Comparison of ENCODE assay signal across 8 mouse cellular contexts in genomic region chr11:101552476-101553300, GRCm38 (mm10). TPM values are rescaled to one million over a fixed set of nuclear protein-coding genes. Genes with fewer than 3 reads are reported as not detected.
DNase-seq lines count a peak whose midpoint lies in the region; ATAC-seq lines count a peak whose summit lies in the region.

No protein-coding gene starts in this region.

- H3K4me2 ChIP-seq in hindbrain, embryonic 12.5 days (replicated peaks), result peak overlapping the region; percentile 66

- peak; percentile 98 for ATAC-seq in hindbrain, embryonic 12.5 days (ENCODE audit: low FRiP score)

- WGBS in hindbrain, embryonic 12.5 days, result under 1% methylated on average over 37 of the region's 37 CpGs

- H3K4me1 ChIP-seq in hindbrain, embryonic 12.5 days, result peaks cover 22% of the 10 kb centered on the region

- H3K9ac ChIP-seq in hindbrain, embryonic 12.5 days, result peak overlapping the region; percentile 82

- peaks cover 9% of the 10 kb centered on the region; the same call in 1 of the 2 replicates for H3K36me3 ChIP-seq in hindbrain, embryonic 12.5 days

- peak overlapping the region; percentile 93 for H3K27ac ChIP-seq in hindbrain, embryonic 12.5 days

- H3K27me3 ChIP-seq in hindbrain, embryonic 12.5 days, result no peaks in the 10 kb centered on the region

- peak; percentile 98 for DNase-seq in NIH3T3 (ENCODE audit: low read depth)
- peak; percentile 99 for DNase-seq in cerebellum, adult 9-11 months
- DNase-seq in frontal cortex, adult 2 months (ENCODE audit: extremely low spot score in 1 of 2, low spot score in 1 of 2), result peak; percentile 100
- DNase-seq in layer of hippocampus, postnatal 14 days (ENCODE audit: low spot score in 2 of 2), result peak; percentile 99 to 100
- peak; percentile 94 for DNase-seq in lung, postnatal 14 days
- peak; percentile 100 for DNase-seq in retina, postnatal 1 day
- DNase-seq in urinary bladder, adult 2 months (ENCODE audit: low spot score), result peak; percentile 81

- H3K9me3 ChIP-seq in hindbrain, embryonic 12.5 days (replicated peaks), result no peaks in the 10 kb centered on the region

- peak overlapping the region; percentile 56 for H3K4me3 ChIP-seq in hindbrain, embryonic 12.5 days

RNA-seq across cellular contexts. Expression of gene Nbr1, which starts 0.7 kb away (rescaled TPM):
- polyA plus RNA-seq in frontal cortex, adult 2 months (2012; rRNA removed), result 114 and 124 TPM in 2 replicates
- polyA plus RNA-seq in hindbrain, embryonic 12.5 days (2016; fragmentation: Nextera tagmentation; extraction: Ambion mirVana), result 122 and 128 TPM in 2 replicates
- total RNA-seq in layer of hippocampus, postnatal 14 days (2021), result 100 to 1,000 TPM; 122 to 177 TPM
- polyA plus RNA-seq in urinary bladder, adult 2 months (2012; rRNA removed), result 85.6 and 91.1 TPM in 2 replicates

RNA-seq across cellular contexts. Expression of gene Brca1, which starts 0.9 kb away (rescaled TPM):
- 0.99 and 1.0 TPM in 2 replicates for polyA plus RNA-seq in frontal cortex, adult 2 months (2012; rRNA removed)
- 11.2 and 12.1 TPM in 2 replicates for polyA plus RNA-seq in hindbrain, embryonic 12.5 days (2016; fragmentation: Nextera tagmentation; extraction: Ambion mirVana)
- 1 to 10 TPM; 1.3 to 3.2 TPM for total RNA-seq in layer of hippocampus, postnatal 14 days (2021)
- 0.43 and 0.59 TPM in 2 replicates for polyA plus RNA-seq in urinary bladder, adult 2 months (2012; rRNA removed)

RNA-seq across cellular contexts. Expression of gene Tmem106a, which starts 29.4 kb away (rescaled TPM):
- 4.2 and 4.8 TPM in 2 replicates for polyA plus RNA-seq in frontal cortex, adult 2 months (2012; rRNA removed)
- 3.9 and 4.9 TPM in 2 replicates for polyA plus RNA-seq in hindbrain, embryonic 12.5 days (2016; fragmentation: Nextera tagmentation; extraction: Ambion mirVana)
- 1 to 10 TPM; 2.0 to 4.1 TPM for total RNA-seq in layer of hippocampus, postnatal 14 days (2021)
- polyA plus RNA-seq in urinary bladder, adult 2 months (2012; rRNA removed), result 31.8 and 34.3 TPM in 2 replicates

RNA-seq across cellular contexts. Expression of gene Gm11634, which starts 46.4 kb away (rescaled TPM):
- not detected in 2 replicates for polyA plus RNA-seq in frontal cortex, adult 2 months (2012; rRNA removed)
- polyA plus RNA-seq in hindbrain, embryonic 12.5 days (2016; fragmentation: Nextera tagmentation; extraction: Ambion mirVana), result not detected in 2 replicates
- total RNA-seq in layer of hippocampus, postnatal 14 days (2021), result not detected
- polyA plus RNA-seq in urinary bladder, adult 2 months (2012; rRNA removed), result not detected in 2 replicates

Comparison
In these comparisons a context has a peak if more than half of its experiments do, and no peak if none do; other contexts are left out.
1. Peak in every context shown above with its lines: DNase-seq, ATAC-seq, H3K4me3 ChIP-seq and H3K27ac ChIP-seq.